8 mouse cellular contexts compared by ENCODE assay signal in the genomic region with DNA sequence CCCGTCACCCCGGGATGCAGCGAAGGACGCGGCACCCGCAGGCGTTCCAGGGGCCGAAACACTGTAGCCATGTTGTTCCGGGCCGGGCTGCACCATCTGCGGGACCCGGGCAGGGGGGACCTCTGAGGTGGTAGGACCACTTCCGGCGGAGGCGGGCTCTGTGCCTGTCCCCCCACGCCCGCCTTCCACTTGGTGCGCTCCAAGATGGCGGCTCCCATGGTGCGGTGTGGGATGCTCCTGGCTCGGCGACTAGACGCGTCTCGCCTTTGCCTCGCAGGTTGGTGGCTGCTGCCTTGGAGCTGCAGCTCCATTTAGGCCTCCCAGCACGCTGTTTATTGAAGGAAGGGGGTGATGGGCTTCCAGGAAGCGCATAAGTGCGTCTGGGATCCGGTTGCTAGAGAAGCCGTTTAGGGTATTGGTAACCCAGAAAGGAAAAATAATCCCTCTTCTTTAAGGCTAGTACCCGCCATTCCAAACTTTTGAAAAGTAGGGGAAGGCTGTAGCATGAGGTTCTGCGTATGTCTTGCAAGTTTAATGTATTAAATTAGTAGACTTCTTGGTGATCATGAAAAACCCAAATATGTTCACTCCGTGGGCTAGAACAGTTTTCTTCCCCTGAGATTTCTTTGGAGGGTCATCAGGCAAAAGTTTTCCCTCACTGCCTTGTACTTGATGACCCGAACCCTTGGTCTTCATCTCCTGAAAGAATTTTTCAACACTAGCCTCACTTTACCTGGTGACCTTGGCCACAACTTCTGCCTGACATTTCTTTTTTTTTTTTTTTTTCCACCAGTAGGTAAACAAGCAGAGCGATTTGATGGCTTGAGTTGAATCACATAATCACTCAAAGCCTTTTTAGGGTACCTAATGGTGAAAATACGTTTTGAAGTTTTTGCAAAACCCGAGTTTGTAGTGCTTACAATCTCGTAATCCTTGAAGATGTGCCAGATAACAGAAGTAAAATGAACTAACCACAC. TPM values are rescaled to one million over a fixed set of nuclear protein-coding genes. Genes with fewer than 3 reads are reported as not detected.
DNase-seq lines count a peak whose midpoint lies in the region; ATAC-seq lines count a peak whose summit lies in the region.

Ptcd2 (minus strand) TSS at position 107 of the 977 bp plus-strand sequence.
Mrps27 (plus strand) TSS at position 188 of the 977 bp plus-strand sequence.

- H3K27ac ChIP-seq in brown adipose tissue, adult 24 weeks (replicated peaks; ENCODE audit: low read depth, low read length), result peak within 1 kb of the TSS; percentile 73
- H3K27ac ChIP-seq in heart, embryonic 13.5 days (replicated peaks), result peak within 1 kb of the TSS; percentile 93
- peak within 1 kb of the TSS; percentile 80 for H3K27ac ChIP-seq in liver, embryonic 12.5 days
- peak within 1 kb of the TSS; percentile 82 for H3K27ac ChIP-seq in stomach, embryonic 15.5 days

- peak within 1 kb of the TSS; percentile 86 for H3K4me2 ChIP-seq in heart, embryonic 13.5 days
- H3K4me2 ChIP-seq in liver, embryonic 12.5 days, result peak within 1 kb of the TSS; percentile 84
- peak within 1 kb of the TSS; percentile 65 for H3K4me2 ChIP-seq in stomach, embryonic 15.5 days

- H3K9me3 ChIP-seq in heart, embryonic 13.5 days, result no peaks in the 10 kb centered on the region
- H3K9me3 ChIP-seq in liver, embryonic 12.5 days (replicated peaks), result no peaks in the 10 kb centered on the region
- no peaks in the 10 kb centered on the region for H3K9me3 ChIP-seq in stomach, embryonic 15.5 days

- H3K4me3 ChIP-seq in brown adipose tissue, adult 24 weeks (ENCODE audit: insufficient read depth, low read depth, low read length), result peak within 1 kb of the TSS; percentile 96
- H3K4me3 ChIP-seq in heart, embryonic 13.5 days, result peak within 1 kb of the TSS; percentile 88
- H3K4me3 ChIP-seq in liver, embryonic 12.5 days, result peak within 1 kb of the TSS; percentile 92
- peak within 1 kb of the TSS; percentile 68 for H3K4me3 ChIP-seq in stomach, embryonic 15.5 days (replicated peaks)

- DNase-seq in CD4-positive, CD25-positive, alpha-beta regulatory T cell, adult 2 months (ENCODE audit: low read depth, low spot score), result peak; percentile 97
- peak; percentile 47 for DNase-seq in fat pad, adult 2 months (ENCODE audit: extremely low read depth, low read depth, low spot score)
- DNase-seq in kidney, postnatal 10 days, result peak; percentile 99
- DNase-seq in natural killer cell, adult 2 months (ENCODE audit: low spot score in 2 of 2), result peak; percentile 93 to 95

- H3K9ac ChIP-seq in heart, embryonic 13.5 days, result peak within 1 kb of the TSS; percentile 94
- peak within 1 kb of the TSS; percentile 86 for H3K9ac ChIP-seq in liver, embryonic 12.5 days
- H3K9ac ChIP-seq in stomach, embryonic 15.5 days, result peak within 1 kb of the TSS; percentile 67

- H3K4me1 ChIP-seq in brown adipose tissue, adult 24 weeks (ENCODE audit: control insufficient read depth, insufficient read depth, insufficient read length, low read length), result no peaks in the 10 kb centered on the region; the same call in 1 of the 2 replicates
- H3K4me1 ChIP-seq in heart, embryonic 13.5 days, result peaks cover 34% of the 10 kb centered on the region
- peaks cover 29% of the 10 kb centered on the region for H3K4me1 ChIP-seq in liver, embryonic 12.5 days
- peaks cover 7% of the 10 kb centered on the region for H3K4me1 ChIP-seq in stomach, embryonic 15.5 days

- 4% methylated on average over 39 of the region's 39 CpGs for WGBS in heart, embryonic 13.5 days
- 1% methylated on average over 39 of the region's 39 CpGs for WGBS in liver, embryonic 12.5 days (ENCODE audit: insufficient replicate concordance)
- 2% methylated on average over 39 of the region's 39 CpGs for WGBS in stomach, embryonic 15.5 days

- H3K36me3 ChIP-seq in heart, embryonic 13.5 days, result peaks cover 49% of the 10 kb centered on the region
- peaks cover 62% of the 10 kb centered on the region for H3K36me3 ChIP-seq in liver, embryonic 12.5 days
- H3K36me3 ChIP-seq in stomach, embryonic 15.5 days, result peaks cover 33% of the 10 kb centered on the region

- peak; percentile 94 for ATAC-seq in heart, embryonic 13.5 days (ENCODE audit: extremely low read depth, insufficient number of reproducible peaks, low FRiP score, low TSS enrichment)
- ATAC-seq in liver, embryonic 12.5 days, result peak; percentile 98
- peak; percentile 98 for ATAC-seq in stomach, embryonic 15.5 days (ENCODE audit: insufficient read depth, low FRiP score, low read depth)

- no peaks in the 10 kb centered on the region for H3K27me3 ChIP-seq in heart, embryonic 13.5 days (replicated peaks)
- no peaks in the 10 kb centered on the region for H3K27me3 ChIP-seq in liver, embryonic 12.5 days (replicated peaks)
- H3K27me3 ChIP-seq in stomach, embryonic 15.5 days (replicated peaks), result no peaks in the 10 kb centered on the region

RNA-seq across cellular contexts. Expression of gene Ptcd2, which starts in this region (rescaled TPM):
- polyA plus RNA-seq in brown adipose tissue, adult 24 weeks (2012; ENCODE audit: insufficient read depth, insufficient read length, missing spikeins), result 39.8 and 48.7 TPM in 2 replicates
- 55.3 and 57.8 TPM in 2 replicates for polyA plus RNA-seq in heart, embryonic 13.5 days (2015; fragmentation: Nextera tagmentation; extraction: Ambion mirVana)
- 44.6 and 46.8 TPM in 2 replicates for polyA plus RNA-seq in liver, embryonic 12.5 days (2016; fragmentation: Nextera tagmentation; extraction: Ambion mirVana)
- 42.3 and 49.4 TPM in 2 replicates for polyA plus RNA-seq in stomach, embryonic 15.5 days (2015; fragmentation: Nextera tagmentation; extraction: Ambion mirVana)

RNA-seq across cellular contexts. Expression of gene Mrps27, which starts in this region (rescaled TPM):
- polyA plus RNA-seq in brown adipose tissue, adult 24 weeks (2012; ENCODE audit: insufficient read depth, insufficient read length, missing spikeins), result 58.4 and 61.0 TPM in 2 replicates
- 69.5 and 74.7 TPM in 2 replicates for polyA plus RNA-seq in heart, embryonic 13.5 days (2015; fragmentation: Nextera tagmentation; extraction: Ambion mirVana)
- polyA plus RNA-seq in liver, embryonic 12.5 days (2016; fragmentation: Nextera tagmentation; extraction: Ambion mirVana), result 43.7 and 44.3 TPM in 2 replicates
- polyA plus RNA-seq in stomach, embryonic 15.5 days (2015; fragmentation: Nextera tagmentation; extraction: Ambion mirVana), result 56.7 and 63.2 TPM in 2 replicates

Comparison
In these comparisons a context has a peak if more than half of its experiments do, and no peak if none do; other contexts are left out.
1. Peak in every context shown above with its lines: DNase-seq, ATAC-seq, H3K4me3 ChIP-seq and H3K27ac ChIP-seq.
2. DNase-seq: peak in every context shown above with its lines; median percentile 99 in kidney, postnatal 10 days; 97 in CD4-positive, CD25-positive, alpha-beta regulatory T cell, adult 2 months; 94 in natural killer cell, adult 2 months; 47 in fat pad, adult 2 months.